Mouse (Mus musculus) lung, embryonic 15.5 days (tissue): ENCODE results near the gene Pdxp. TPM values are rescaled to one million over a fixed set of nuclear protein-coding genes. Genes with fewer than 3 reads are reported as not detected.

Experiments used
- ATAC-seq: fragments of 200-750 bp; cut with Nextera tagmentation; 2 replicates; pipeline ENCODE4 v1.8.0; 2017; ENCODE audit warnings: moderate number of reproducible peaks, borderline replicate concordance; ENCODE audit not compliant: low FRiP score, low TSS enrichment; ENCODE audit errors: extremely low read depth
- H3K27ac ChIP-seq: fragments of 300-500 bp; sonication (generic); 2 replicates; pipeline ENCODE4 v1.5.1; 2015; ENCODE audit warnings: moderate library complexity, mild to moderate bottlenecking, inconsistent platforms
- H3K27me3 ChIP-seq: fragments of 300-500 bp; sonication (generic); 2 replicates; pipeline ENCODE4 v1.6.1; 2015; ENCODE audit warnings: inconsistent platforms
- H3K36me3 ChIP-seq: fragments of 300-500 bp; sonication (generic); 2 replicates; pipeline ENCODE4 v1.6.1; 2015; ENCODE audit warnings: inconsistent platforms
- H3K4me1 ChIP-seq: fragments of 300-500 bp; sonication (generic); 2 replicates; pipeline ENCODE4 v1.6.1; 2015; ENCODE audit warnings: inconsistent platforms
- H3K4me2 ChIP-seq: fragments of 300-500 bp; sonication (generic); 2 replicates; pipeline ENCODE4 v1.6.1; 2015; ENCODE audit warnings: inconsistent platforms, mild to moderate bottlenecking, moderate library complexity
- H3K4me3 ChIP-seq: fragments of 300-500 bp; sonication (generic); 2 replicates; pipeline ENCODE4 v1.5.1; 2015; ENCODE audit warnings: mild to moderate bottlenecking, inconsistent platforms
- H3K9ac ChIP-seq: fragments of 300-500 bp; sonication (generic); 2 replicates; pipeline ENCODE4 v1.6.1; 2015; ENCODE audit warnings: inconsistent platforms
- H3K9me3 ChIP-seq: fragments of 300-500 bp; sonication (generic); 2 replicates; pipeline ENCODE4 v1.6.1; 2016; ENCODE audit warnings: inconsistent platforms
- WGBS: fragments of 180-500 bp; shearing (Covaris S2); methylation state at CpG from one replicate; pipeline ENCODE4 v1.1.7; 2015; 5-methylcytosine and 5-hydroxymethylcytosine counted together
- polyA plus RNA-seq: library from polyadenylated mRNA; unstranded; fragments of >200 nt; fragmentation: Nextera tagmentation; extraction: Ambion mirVana; gene quantifications from 2 replicates; pipeline ENCODE4 v1.2.1, GENCODE M21; 2015

Pdxp gene
- polyA plus RNA-seq, 1 experiment from 2014 or later = 13.3 TPM

- H3K4me3 ChIP-seq = peak overlapping the region; percentile 21; the same call in 1 of the 2 replicates
- peak overlapping the region; percentile 97 for H3K4me2 ChIP-seq
- peak overlapping the region; percentile 25 for H3K9ac ChIP-seq
These were observed 2.5 kb downstream of the Pdxp start for GRCm38 (mm10) chr15:78916052-78916826.

GRCm38 (mm10) chr15:78918126-78918525 is 4.4 kb downstream of the Pdxp start:
- Histone ChIP-seq H3K36me3 (peaks cover 12% of the 10 kb centered on the region; the same call in 1 of the 2 replicates), H3K4me2 (no peak overlapping the region), H3K9ac (no peak overlapping the region), H3K4me1 (peaks cover 31% of the 10 kb centered on the region), H3K4me3 (no peak overlapping the region), H3K27me3 (no peaks in the 10 kb centered on the region), H3K27ac (no peak overlapping the region), H3K9me3 (no peaks in the 10 kb centered on the region)
- WGBS = 89% methylated on average over 23 of the region's 23 CpGs
- no peak for ATAC-seq

More at GRCm38 (mm10) chr15:78916052-78916826, 2.5 kb downstream of the Pdxp start:
- 57% methylated on average over 12 of the region's 12 CpGs for WGBS
- Histone ChIP-seq H3K4me1 (peaks cover 33% of the 10 kb centered on the region), H3K27me3 (no peaks in the 10 kb centered on the region), H3K36me3 (peaks cover 17% of the 10 kb centered on the region; the same call in 1 of the 2 replicates), H3K27ac (no peak overlapping the region), H3K9me3 (no peaks in the 10 kb centered on the region)
- no peak for ATAC-seq

GRCm38 (mm10) chr15:78919914-78920313 is 6.2 kb downstream of the Pdxp start:
- Histone ChIP-seq H3K27ac (no peak overlapping the region), H3K9ac (no peak overlapping the region), H3K27me3 (no peaks in the 10 kb centered on the region)

GRCm38 (mm10) chr15:78922700-78923099 is 9.0 kb downstream of the Pdxp start:
- WGBS = 81% methylated on average over 7 of the region's 7 CpGs
- Histone ChIP-seq H3K9ac (no peak overlapping the region), H3K27ac (no peak overlapping the region), H3K4me1 (peaks cover 29% of the 10 kb centered on the region), H3K9me3 (no peaks in the 10 kb centered on the region), H3K36me3 (peaks cover 12% of the 10 kb centered on the region; the same call in 1 of the 2 replicates), H3K4me2 (no peak overlapping the region), H3K4me3 (no peak overlapping the region), H3K27me3 (no peaks in the 10 kb centered on the region)
- ATAC-seq = no peak

More at GRCm38 (mm10) chr15:78919914-78920313, 6.2 kb downstream of the Pdxp start:
- WGBS = 57% methylated on average over 12 of the region's 12 CpGs
- H3K4me3 ChIP-seq = no peak overlapping the region
- ATAC-seq = no peak
- H3K36me3 ChIP-seq = peaks cover 12% of the 10 kb centered on the region; the same call in 1 of the 2 replicates
- H3K9me3 ChIP-seq = no peaks in the 10 kb centered on the region
- H3K4me1 ChIP-seq = peaks cover 21% of the 10 kb centered on the region
- no peak overlapping the region for H3K4me2 ChIP-seq

- ATAC-seq = no peak
- 69% methylated on average over 6 of the region's 6 CpGs for WGBS
- Histone ChIP-seq H3K36me3 (peaks cover 8% of the 10 kb centered on the region; the same call in 1 of the 2 replicates), H3K4me1 (peaks cover 33% of the 10 kb centered on the region), H3K27me3 (no peaks in the 10 kb centered on the region), H3K27ac (no peak overlapping the region), H3K9ac (no peak overlapping the region), H3K4me2 (no peak overlapping the region), H3K9me3 (no peaks in the 10 kb centered on the region), H3K4me3 (no peak overlapping the region)
These were observed 9.9 kb downstream of the Pdxp start for GRCm38 (mm10) chr15:78923585-78923984.

GRCm38 (mm10) chr15:78925129-78925528 is 11.4 kb downstream of the Pdxp start:
- H3K4me2 ChIP-seq = no peak overlapping the region
- ATAC-seq = no peak
- no peaks in the 10 kb centered on the region for H3K27me3 ChIP-seq

GRCm38 (mm10) chr15:78926021-78926919 is 12.6 kb downstream of the Pdxp start, which contains the start of gene Lgals1:
Gene Lgals1, plus strand, starts transcription at chr15:78926725.
- Histone ChIP-seq H3K4me3 (peak within 1 kb of the TSS; percentile 49), H3K9me3 (no peaks in the 10 kb centered on the region), H3K27me3 (no peaks in the 10 kb centered on the region), H3K9ac (peak within 1 kb of the TSS; percentile 39), H3K4me2 (peak within 1 kb of the TSS; percentile 64), H3K36me3 (no peaks in the 10 kb centered on the region; the same call in 1 of the 2 replicates), H3K4me1 (peaks cover 34% of the 10 kb centered on the region), H3K27ac (peak within 1 kb of the TSS; percentile 95)
- ATAC-seq = peak; percentile 82
- WGBS = 3% methylated on average over 20 of the region's 20 CpGs

More at GRCm38 (mm10) chr15:78925129-78925528, 11.4 kb downstream of the Pdxp start:
- Histone ChIP-seq H3K4me3 (no peak overlapping the region), H3K9me3 (no peaks in the 10 kb centered on the region), H3K9ac (no peak overlapping the region), H3K4me1 (peaks cover 34% of the 10 kb centered on the region), H3K27ac (peak overlapping the region; percentile 95), H3K36me3 (no peaks in the 10 kb centered on the region; the same call in 1 of the 2 replicates)
- 28% methylated on average over 8 of the region's 8 CpGs for WGBS

- peak overlapping the region; percentile 49 for H3K4me3 ChIP-seq
- peak overlapping the region; percentile 64 for H3K4me2 ChIP-seq
- H3K4me1 ChIP-seq = peaks cover 34% of the 10 kb centered on the region
- no peak for ATAC-seq
- peak overlapping the region; percentile 39 for H3K9ac ChIP-seq
- peak overlapping the region; percentile 95 for H3K27ac ChIP-seq
- H3K9me3 ChIP-seq = no peaks in the 10 kb centered on the region
- 21% methylated on average over 15 of the region's 15 CpGs for WGBS
- H3K27me3 ChIP-seq = no peaks in the 10 kb centered on the region
- H3K36me3 ChIP-seq = no peaks in the 10 kb centered on the region; the same call in 1 of the 2 replicates
These were observed 13.5 kb downstream of the Pdxp start for GRCm38 (mm10) chr15:78927021-78927787.

- H3K27ac ChIP-seq = peak overlapping the region; percentile 95
- ATAC-seq = peak; percentile 50
- no peaks in the 10 kb centered on the region for H3K9me3 ChIP-seq
- H3K36me3 ChIP-seq = no peaks in the 10 kb centered on the region; the same call in 1 of the 2 replicates
- no peaks in the 10 kb centered on the region for H3K27me3 ChIP-seq
- H3K4me2 ChIP-seq = peak overlapping the region; percentile 64
- peak overlapping the region; percentile 49 for H3K4me3 ChIP-seq
- peaks cover 34% of the 10 kb centered on the region for H3K4me1 ChIP-seq
- H3K9ac ChIP-seq = peak overlapping the region; percentile 39
- WGBS = under 1% methylated on average over 23 of the region's 35 CpGs
These were observed 14.2 kb downstream of the Pdxp start for GRCm38 (mm10) chr15:78927788-78928457.

GRCm38 (mm10) chr15:78928539-78928938 is 14.8 kb downstream of the Pdxp start:
- H3K36me3 ChIP-seq = no peaks in the 10 kb centered on the region; the same call in 1 of the 2 replicates
- no peaks in the 10 kb centered on the region for H3K27me3 ChIP-seq
- peak overlapping the region; percentile 25 for H3K27ac ChIP-seq
- H3K4me3 ChIP-seq = peak overlapping the region; percentile 49
- no peak for ATAC-seq
- peaks cover 34% of the 10 kb centered on the region for H3K4me1 ChIP-seq
- no peaks in the 10 kb centered on the region for H3K9me3 ChIP-seq
- 46% methylated on average over 8 of the region's 8 CpGs for WGBS
- H3K4me2 ChIP-seq = peak overlapping the region; percentile 64
- H3K9ac ChIP-seq = no peak overlapping the region
